Mouse (Mus musculus) cerebral cortex, adult 2 months (tissue): ENCODE results near the gene Ntng2.

Experiments
- WGBS: fragments of 180-500 bp; shearing (Covaris S2); methylation state at CpG from one replicate; pipeline ENCODE4 v1.1.7; 2018; 5-methylcytosine and 5-hydroxymethylcytosine counted together

The Ntng2 gene

GRCm38 (mm10) chr2:29237623-29238022, 15.2 kb downstream of the Ntng2 start:
- WGBS = 35% methylated on average over 4 of the region's 4 CpGs

- WGBS = 62% methylated on average over 7 of the region's 7 CpGs
Measured at GRCm38 (mm10) chr2:29235811-29236210, 17.0 kb downstream of the Ntng2 start.

DNA sequence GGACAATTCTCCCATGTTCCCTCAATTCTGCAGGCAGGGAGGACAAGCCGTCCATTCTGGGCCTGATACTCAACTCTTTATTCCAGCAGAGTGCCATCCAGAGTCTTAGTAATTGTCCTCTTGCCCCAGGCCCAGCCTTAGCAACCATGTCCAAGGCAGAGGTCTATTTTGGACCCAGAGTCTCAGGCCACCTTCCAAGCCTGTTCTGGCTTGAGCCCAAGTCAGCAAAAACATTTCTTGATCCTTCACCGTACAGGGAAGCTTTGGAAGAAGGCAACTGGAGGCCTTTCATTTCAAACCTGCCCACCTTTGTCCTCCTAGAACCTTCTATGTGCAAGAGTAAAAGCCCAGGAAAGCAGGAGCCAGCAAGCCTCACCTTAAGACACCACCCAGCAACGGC, 17.8 kb downstream of the Ntng2 start:
- 64% methylated on average over 3 of the region's 3 CpGs for WGBS

- WGBS = 57% methylated on average over 4 of the region's 4 CpGs
Measured at GRCm38 (mm10) chr2:29234002-29234401, 18.8 kb downstream of the Ntng2 start.

DNA sequence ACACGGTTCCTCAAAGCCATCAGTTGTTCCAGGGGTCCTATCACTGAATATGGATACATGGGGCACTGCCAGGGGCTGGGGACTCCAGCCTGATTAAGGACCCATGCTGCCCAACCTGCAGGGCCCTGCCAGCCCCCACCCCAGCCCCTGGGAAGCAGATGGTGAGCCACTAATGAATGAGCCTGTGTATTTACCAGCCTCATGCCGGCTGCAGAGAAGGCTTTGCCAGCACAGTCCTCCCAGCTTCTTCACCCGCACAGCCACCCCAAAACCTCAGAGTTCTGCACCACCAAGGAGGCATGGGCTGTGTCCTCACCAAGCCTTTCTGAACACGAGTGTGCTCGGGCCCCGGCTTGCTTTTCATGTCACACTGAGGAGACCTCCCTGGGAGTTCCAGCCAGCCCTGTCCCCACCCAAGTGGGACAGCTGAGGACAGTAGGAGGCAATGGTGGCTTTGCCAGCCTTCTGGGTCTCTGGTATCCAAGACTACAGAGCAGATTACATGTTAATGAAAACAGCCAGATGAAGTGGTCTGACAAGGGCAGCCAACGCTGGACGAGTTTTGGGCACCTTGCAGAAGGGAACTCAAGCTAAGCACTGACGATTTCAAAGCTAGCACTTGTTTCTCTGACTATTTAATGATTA, 22.5 kb downstream of the Ntng2 start:
- WGBS = 54% methylated on average over 9 of the region's 9 CpGs

- 66% methylated on average over 4 of the region's 4 CpGs for WGBS
Measured at GRCm38 (mm10) chr2:29226671-29227070, 26.1 kb downstream of the Ntng2 start.

DNA sequence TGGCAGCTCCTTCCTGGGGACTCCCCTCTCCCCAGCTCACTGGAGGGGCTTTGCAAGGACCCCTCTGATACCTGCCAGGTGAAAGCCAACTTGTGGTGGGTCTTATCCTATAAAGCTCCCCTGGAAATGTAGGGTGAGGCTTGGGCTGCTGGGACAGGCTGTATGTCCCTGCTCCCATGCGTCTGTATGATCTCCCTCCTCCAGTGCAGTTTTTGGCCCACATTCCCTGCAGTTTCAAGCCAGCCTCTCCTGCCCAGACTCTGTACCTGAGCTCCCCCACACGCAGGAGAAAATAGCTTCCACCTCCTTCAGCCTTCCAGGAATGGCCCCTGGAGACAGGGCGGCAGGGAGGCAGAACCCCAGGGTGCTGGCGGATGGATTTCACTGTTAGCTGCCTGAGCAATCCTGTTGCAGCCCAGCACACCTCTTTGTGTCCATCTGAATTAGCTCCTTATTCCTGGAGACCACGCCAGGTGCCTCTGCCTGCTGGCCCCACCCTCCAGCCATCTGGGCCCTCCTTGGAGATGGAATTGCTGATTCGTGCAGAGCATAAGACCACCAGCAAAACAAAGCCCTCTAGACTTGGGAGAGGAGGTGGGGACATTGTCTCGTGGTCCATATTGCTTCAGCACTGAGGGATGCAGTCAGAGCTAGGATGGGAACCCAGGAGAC, 29.1 kb downstream of the Ntng2 start:
- 55% methylated on average over 7 of the region's 7 CpGs for WGBS

- 28% methylated on average over 4 of the region's 4 CpGs for WGBS
Measured at GRCm38 (mm10) chr2:29222302-29222701, 30.5 kb downstream of the Ntng2 start.

- WGBS = 96% methylated on average over 5 of the region's 5 CpGs
Measured at GRCm38 (mm10) chr2:29218831-29219230, 34.0 kb downstream of the Ntng2 start.

GRCm38 (mm10) chr2:29217897-29218296, 34.9 kb downstream of the Ntng2 start:
- WGBS = 27% methylated on average over 10 of the region's 10 CpGs

GRCm38 (mm10) chr2:29217042-29217441, 35.8 kb downstream of the Ntng2 start:
- WGBS = 91% methylated on average over 5 of the region's 5 CpGs

GRCm38 (mm10) chr2:29216286-29217012, 36.4 kb downstream of the Ntng2 start:
- 69% methylated on average over 8 of the region's 8 CpGs for WGBS

- 68% methylated on average over 8 of the region's 8 CpGs for WGBS
Measured at GRCm38 (mm10) chr2:29206156-29206555, 46.6 kb downstream of the Ntng2 start.

GRCm38 (mm10) chr2:29201223-29201955, 51.4 kb downstream of the Ntng2 start:
- WGBS = 65% methylated on average over 11 of the region's 11 CpGs

DNA sequence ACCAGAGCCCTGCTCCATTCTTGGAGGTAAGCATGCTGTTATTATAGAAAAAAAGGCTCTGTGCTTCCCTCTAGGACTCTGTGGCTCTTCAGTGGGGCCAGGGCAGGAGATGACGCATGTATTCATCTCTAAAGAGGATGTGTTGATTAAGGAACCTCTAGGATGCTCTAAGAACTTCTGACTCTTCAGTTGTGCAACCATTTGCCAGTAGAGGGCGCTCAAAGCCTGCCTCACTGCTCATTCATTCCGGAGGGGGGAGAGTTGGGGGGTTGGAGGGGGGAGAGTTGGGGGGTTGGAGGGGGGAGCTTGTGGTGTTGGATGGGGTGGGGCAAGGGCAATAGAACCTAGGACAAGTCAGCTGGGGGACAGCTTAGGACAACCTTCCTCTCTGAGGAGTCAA, 52.9 kb downstream of the Ntng2 start:
- WGBS = 2% methylated on average over 3 of the region's 3 CpGs

GRCm38 (mm10) chr2:29198446-29198845, 54.4 kb downstream of the Ntng2 start:
- 79% methylated on average over 5 of the region's 5 CpGs for WGBS

GRCm38 (mm10) chr2:29196844-29197243, 56.0 kb downstream of the Ntng2 start:
- WGBS = 84% methylated on average over 12 of the region's 12 CpGs

GRCm38 (mm10) chr2:29194547-29195463, 58.0 kb downstream of the Ntng2 start:
- 6% methylated on average over 61 of the region's 61 CpGs for WGBS

GRCm38 (mm10) chr2:29193819-29194546, 58.8 kb downstream of the Ntng2 start:
- WGBS = 30% methylated on average over 16 of the region's 16 CpGs

DNA sequence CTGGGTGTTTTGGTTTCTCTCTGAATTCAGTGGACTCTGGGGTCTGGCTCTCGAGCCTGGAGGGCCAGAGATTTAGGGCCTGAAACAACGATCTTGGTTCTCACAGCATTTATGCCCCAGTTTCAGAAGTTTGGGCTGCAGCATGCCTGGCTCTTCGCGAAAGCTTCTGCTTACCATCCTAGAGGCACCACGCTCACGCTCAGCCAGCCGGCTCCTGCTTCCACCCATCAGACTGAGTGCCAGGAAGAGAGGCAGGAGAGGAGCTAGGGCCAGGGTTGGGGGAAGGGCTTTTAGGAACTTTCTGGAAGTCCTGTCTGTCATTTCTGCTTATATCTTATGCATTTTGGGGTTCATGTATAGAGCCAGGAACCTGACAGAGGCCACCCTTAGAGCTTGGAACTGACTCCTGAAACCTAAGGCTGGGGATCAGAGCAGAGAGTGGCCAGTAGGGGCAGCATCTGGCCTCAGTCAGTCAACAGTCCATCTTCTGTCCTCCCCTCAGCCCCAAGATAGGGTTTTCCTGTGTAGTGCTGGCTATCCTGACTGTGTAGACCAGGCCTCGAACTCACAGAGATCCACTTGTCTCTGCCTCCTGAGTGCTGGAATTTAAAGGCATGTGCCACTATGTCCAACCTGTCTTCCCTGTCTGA, 60.1 kb downstream of the Ntng2 start:
- 65% methylated on average over 8 of the region's 8 CpGs for WGBS
